Mouse (Mus musculus) ES-Bruce4 (cell line): ENCODE data around the gene Fhl5.

Experiments
- EP300 ChIP-seq: IDR thresholded peaks from 2 replicates; pipeline ENCODE4 v1.6.1; 2011; ENCODE audit warnings: low read depth, low read length; ENCODE audit not compliant: insufficient read depth
- POLR2A ChIP-seq: IDR thresholded peaks from one replicate; pipeline ENCODE4 v1.8.1; 2011; ENCODE audit warnings: low read length; ENCODE audit not compliant: insufficient read depth

GRCm38 (mm10) chr4:25197310-25197709 lies 45.4 kb downstream of the Fhl5 start:
- TF ChIP-seq POLR2A (no peak), EP300 (no peak)
